Comparison of ENCODE assay signal across 9 mouse cellular contexts in the genomic region with DNA sequence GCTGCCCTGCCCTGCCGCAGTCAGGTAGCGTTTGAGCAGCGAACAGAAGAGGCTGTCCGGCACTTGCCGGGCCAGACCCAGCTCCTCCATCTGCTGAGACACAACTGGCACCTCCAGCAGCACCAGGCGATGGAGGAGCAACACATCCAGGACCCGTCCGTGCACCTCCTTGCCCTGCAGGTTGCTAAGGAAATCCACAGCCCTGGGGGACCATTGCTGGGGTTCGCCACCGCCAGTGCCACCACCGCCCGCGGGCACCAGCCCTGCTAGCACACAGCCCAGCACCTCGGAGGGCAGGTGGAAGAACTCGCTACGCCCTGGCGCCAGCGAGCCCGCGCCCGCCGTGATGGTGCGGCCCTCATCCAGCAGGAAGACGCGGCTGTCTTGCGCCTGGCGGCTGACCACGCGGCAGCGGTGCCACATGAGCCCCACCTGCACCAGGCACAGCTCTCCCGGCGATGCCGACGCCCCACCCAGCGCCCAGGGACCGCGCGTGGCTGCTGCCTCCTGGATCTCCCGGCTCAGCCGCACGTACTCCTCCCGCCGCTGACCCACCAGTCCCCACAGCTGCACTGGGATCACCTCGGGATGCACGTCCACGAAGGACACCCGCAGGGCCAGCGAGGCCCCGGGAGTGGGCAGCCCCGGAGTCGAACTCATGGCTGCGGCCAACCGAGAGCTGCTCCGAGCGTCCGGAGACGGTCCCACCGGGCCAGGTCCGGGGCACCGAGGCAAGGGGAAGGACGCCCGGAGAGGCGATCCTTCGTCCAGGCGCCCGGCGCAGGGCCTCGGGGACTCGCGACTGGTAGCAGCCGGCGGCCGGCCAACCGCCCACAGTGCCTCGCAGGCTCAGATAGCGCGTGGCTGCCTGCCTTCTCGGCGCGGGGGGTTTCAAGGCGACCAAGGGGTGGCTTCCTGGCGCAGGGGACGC. TPM values are rescaled to one million over a fixed set of nuclear protein-coding genes. Genes with fewer than 3 reads are reported as not detected.
DNase-seq lines count a peak whose midpoint lies in the region; ATAC-seq and TF ChIP-seq lines count a peak whose summit lies in the region.
"Had no signal": no experiment of that assay in that cellular context is flagged by ENCODE, and none has a peak within 500 bp of the region (broad histone marks: within the 10 kb centered on the region; RNA-seq: fewer than 3 reads in every experiment).

A gene (minus strand): TSS at position 804 of the 931 bp plus-strand sequence.

- 2% methylated on average over 83 of the region's 83 CpGs for WGBS in cerebellum, adult 2 months
- 5% methylated on average over 72 of the region's 83 CpGs for WGBS in lung, postnatal 0 days
- 3% methylated on average over 83 of the region's 83 CpGs for WGBS in forebrain, postnatal 0 days
- 4% methylated on average over 83 of the region's 83 CpGs for WGBS in limb, embryonic 15.5 days

- H3K36me3 ChIP-seq in lung, postnatal 0 days (ENCODE audit: insufficient read depth, low read length) = no peaks in the 10 kb centered on the region
- no peaks in the 10 kb centered on the region for H3K36me3 ChIP-seq in forebrain, postnatal 0 days (ENCODE audit: insufficient read depth)
- H3K36me3 ChIP-seq in limb, embryonic 15.5 days = no peaks in the 10 kb centered on the region

- peak; percentile 48 for ATAC-seq in lung, postnatal 0 days
- peak; percentile 57 for ATAC-seq in forebrain, postnatal 0 days
- no peak for ATAC-seq in limb, embryonic 15.5 days (ENCODE audit: insufficient number of reproducible peaks, low FRiP score, low TSS enrichment, low read depth)

- intact Hi-C loops in left cerebral cortex, postnatal 14 days (cut with DNase I) = no loop called here

- no peak for TF ChIP-seq EP300 in lung, postnatal 0 days (IDR thresholded peaks at IDR 0.05)

- H3K27me3 ChIP-seq in cerebellum, adult 2 months (ENCODE audit: control insufficient read depth, insufficient read depth, low read length) = peaks cover 3% of the 10 kb centered on the region; the same call in 1 of the 2 replicates
- peaks cover 27% of the 10 kb centered on the region for H3K27me3 ChIP-seq in lung, postnatal 0 days (replicated peaks; ENCODE audit: insufficient read depth, low read length)
- peaks cover 7% of the 10 kb centered on the region; the same call in 1 of the 2 replicates for H3K27me3 ChIP-seq in forebrain, postnatal 0 days (ENCODE audit: insufficient read depth, low read length)
- H3K27me3 ChIP-seq in limb, embryonic 15.5 days = peaks cover 34% of the 10 kb centered on the region

- TF ChIP-seq CTCF in cerebellum, adult 2 months (IDR thresholded peaks at IDR 0.05; ENCODE audit: borderline replicate concordance, insufficient read depth, low read depth, low read length) = no peak
- no peak for TF ChIP-seq CTCF in lung, postnatal 0 days (IDR thresholded peaks at IDR 0.05)
- TF ChIP-seq CTCF in forebrain, postnatal 0 days (IDR thresholded peaks at IDR 0.05; ENCODE audit: low read depth) = no peak

- H3K4me1 ChIP-seq in cerebellum, adult 2 months (ENCODE audit: control insufficient read depth, insufficient read depth, low read length) = no peaks in the 10 kb centered on the region; the same call in 1 of the 2 replicates
- H3K4me1 ChIP-seq in lung, postnatal 0 days (ENCODE audit: insufficient read depth, low read depth, low read length) = peaks cover 10% of the 10 kb centered on the region; the same call in 1 of the 2 replicates
- H3K4me1 ChIP-seq in forebrain, postnatal 0 days (ENCODE audit: insufficient read depth) = peaks cover 3% of the 10 kb centered on the region
- peaks cover 14% of the 10 kb centered on the region for H3K4me1 ChIP-seq in limb, embryonic 15.5 days

- H3K9me3 ChIP-seq in lung, postnatal 0 days (ENCODE audit: low read length) = no peaks in the 10 kb centered on the region
- 0 out of 2 replicates have a peak, but pooled peaks cover 11% of the 10 kb centered on the region for H3K9me3 ChIP-seq in forebrain, postnatal 0 days (ENCODE audit: low read length)
- no peaks in the 10 kb centered on the region for H3K9me3 ChIP-seq in limb, embryonic 15.5 days

- no peak for TF ChIP-seq POLR2A in cerebellum, adult 2 months (IDR thresholded peaks at IDR 0.05; ENCODE audit: borderline replicate concordance, insufficient read depth, low read length)

- peak within 1 kb of the TSS; percentile 41 for H3K4me2 ChIP-seq in lung, postnatal 0 days (replicated peaks; ENCODE audit: low read depth, low read length)
- peak within 1 kb of the TSS; percentile 74 for H3K4me2 ChIP-seq in forebrain, postnatal 0 days (ENCODE audit: low read depth)
- H3K4me2 ChIP-seq in limb, embryonic 15.5 days = peak within 1 kb of the TSS; percentile 84

- H3K27ac ChIP-seq in cerebellum, adult 2 months (ENCODE audit: insufficient read depth, low read length) = no peak within 1 kb of the TSS
- H3K27ac ChIP-seq in lung, postnatal 0 days (ENCODE audit: low read length) = no peak within 1 kb of the TSS
- H3K27ac ChIP-seq in forebrain, postnatal 0 days (ENCODE audit: low read depth, low read length) = no peak within 1 kb of the TSS
- no peak within 1 kb of the TSS for H3K27ac ChIP-seq in limb, embryonic 15.5 days

- H3K9ac ChIP-seq in lung, postnatal 0 days (replicated peaks; ENCODE audit: low read depth) = no peak within 1 kb of the TSS
- H3K9ac ChIP-seq in forebrain, postnatal 0 days = peak within 1 kb of the TSS; percentile 40
- H3K9ac ChIP-seq in limb, embryonic 15.5 days = peak within 1 kb of the TSS; percentile 28

- peak; percentile 6 to 13 for DNase-seq in cerebellum, adult 2 months
- DNase-seq in cerebellum, adult 11-12 months = no peak
- peak; percentile 11 for DNase-seq in lung, postnatal 0 days (ENCODE audit: low spot score)
- no peak for DNase-seq in lung, adult 18-20 months
- peak; percentile 17 for DNase-seq in forebrain, postnatal 0 days
- DNase-seq in right cerebral cortex, postnatal 4 days = peak; percentile 46
- DNase-seq in left cerebral cortex, postnatal 14 days (ENCODE audit: low spot score in 2 of 2) = no peak

- peak within 1 kb of the TSS; percentile 13 for H3K4me3 ChIP-seq in cerebellum, adult 2 months (replicated peaks; ENCODE audit: insufficient read depth, low read depth, low read length)
- peak within 1 kb of the TSS; percentile 27 for H3K4me3 ChIP-seq in lung, postnatal 0 days (ENCODE audit: low read depth, low read length)
- H3K4me3 ChIP-seq in forebrain, postnatal 0 days (ENCODE audit: low read depth, low read length) = peak within 1 kb of the TSS; percentile 43
- H3K4me3 ChIP-seq in limb, embryonic 15.5 days = peak within 1 kb of the TSS; percentile 40
- H3K4me3 ChIP-seq: myocyte had no signal

RNA-seq across cellular contexts. Expression of the gene that starts here (rescaled TPM):
- 1.6 and 1.9 TPM in 2 replicates for polyA plus RNA-seq in cerebellum, adult 2 months (2012; rRNA removed)
- polyA plus RNA-seq in lung, postnatal 0 days (2015; fragmentation: Nextera tagmentation; extraction: Ambion mirVana) = 0.01 TPM in 1 of 2 replicates, not detected in the other
- total RNA-seq in forebrain, postnatal 0 days (2014; rRNA removed) = 1.2 and 2.0 TPM in 2 replicates
- polyA plus RNA-seq in forebrain, postnatal 0 days (2015; fragmentation: Nextera tagmentation; extraction: Ambion mirVana) = 0.19 and 1.2 TPM in 2 replicates
- polyA plus RNA-seq in limb, embryonic 15.5 days (2015; fragmentation: Nextera tagmentation; extraction: Ambion mirVana) = 0.14 TPM in 1 of 2 replicates, not detected in the other
- under 1 TPM; 0.38 to 0.40 TPM for total RNA-seq in left cerebral cortex, postnatal 14 days (2021)

Comparison
In these comparisons a context has a peak if more than half of its experiments do, and no peak if none do; other contexts are left out.
1. DNase-seq: peak in cerebellum, adult 2 months (2 of 2), forebrain, postnatal 0 days (single experiment) and right cerebral cortex, postnatal 4 days (single experiment); none in cerebellum, adult 11-12 months (single experiment), lung, adult 18-20 months (0 of 2) and left cerebral cortex, postnatal 14 days (0 of 2).
2. Peak in DNase-seq, ATAC-seq, H3K4me3 ChIP-seq and H3K4me2 ChIP-seq in lung, postnatal 0 days; RNA of the gene not detected or under 1 TPM.
3. Peak in every context shown above with its lines, with median percentiles within 50 percentile points of each other: H3K4me3 ChIP-seq and H3K4me2 ChIP-seq.